Mouse (Mus musculus) brown adipose tissue, adult 24 weeks (tissue): Measurements from ENCODE around the gene Kif1c. TPM values are rescaled to one million over a fixed set of nuclear protein-coding genes. Genes with fewer than 3 reads are reported as not detected.

Experiments used
- H3K27ac ChIP-seq: fragments of 200-500 bp; replicated peaks from 2 replicates; pipeline ENCODE4 v1.5.1; 2012; ENCODE audit warnings: low read depth, mild to moderate bottlenecking, low read length
- H3K4me1 ChIP-seq: fragments of 200-500 bp; 2 replicates; pipeline ENCODE4 v1.6.1; 2012; ENCODE audit warnings: low read length, mixed read lengths; ENCODE audit not compliant: control insufficient read depth, insufficient read depth, insufficient read length
- H3K4me3 ChIP-seq: fragments of 200-500 bp; 2 replicates; pipeline ENCODE4 v1.5.1; 2012; ENCODE audit warnings: low read depth, mild to moderate bottlenecking, low read length, moderate library complexity; ENCODE audit not compliant: insufficient read depth
- polyA plus RNA-seq: library from polyadenylated mRNA; stranded (reverse); fragments of >200 nt; gene quantifications from 2 replicates; pipeline ENCODE4 v1.2.4, GENCODE M21; 2012; ENCODE audit not compliant: missing spikeins, insufficient read depth, insufficient read length

Gene Kif1c
- polyA plus RNA-seq, 1 experiment, result 93.8 TPM

- H3K27ac ChIP-seq, result no peak overlapping the region
- H3K4me3 ChIP-seq, result no peak overlapping the region
- no peaks in the 10 kb centered on the region for H3K4me1 ChIP-seq
These were observed 41.8 kb upstream of the Kif1c start for GRCm38 (mm10) chr11:70658521-70658920.

- no peaks in the 10 kb centered on the region for H3K4me1 ChIP-seq
- H3K27ac ChIP-seq, result no peak overlapping the region
- no peak overlapping the region for H3K4me3 ChIP-seq
These were observed 41.4 kb upstream of the Kif1c start for GRCm38 (mm10) chr11:70658942-70659341.

- Histone ChIP-seq H3K4me1 (no peaks in the 10 kb centered on the region), H3K4me3 (no peak overlapping the region), H3K27ac (no peak overlapping the region)
These were observed 39.8 kb upstream of the Kif1c start for GRCm38 (mm10) chr11:70660571-70660970.

- Histone ChIP-seq H3K4me1 (no peaks in the 10 kb centered on the region), H3K27ac (no peak overlapping the region), H3K4me3 (no peak overlapping the region)
These were observed 37.2 kb upstream of the Kif1c start for GRCm38 (mm10) chr11:70663101-70663500.

- no peak overlapping the region for H3K27ac ChIP-seq
- no peaks in the 10 kb centered on the region for H3K4me1 ChIP-seq
- H3K4me3 ChIP-seq, result no peak overlapping the region
These were observed 36.4 kb upstream of the Kif1c start for GRCm38 (mm10) chr11:70663957-70664356.

GRCm38 (mm10) chr11:70664741-70665140 lies 35.6 kb upstream of the Kif1c start:
- Histone ChIP-seq H3K4me1 (no peaks in the 10 kb centered on the region), H3K4me3 (no peak overlapping the region), H3K27ac (no peak overlapping the region)

- Histone ChIP-seq H3K27ac (no peak overlapping the region), H3K4me1 (no peaks in the 10 kb centered on the region), H3K4me3 (no peak overlapping the region)
These were observed 33.7 kb upstream of the Kif1c start for GRCm38 (mm10) chr11:70666687-70667086.

- no peaks in the 10 kb centered on the region for H3K4me1 ChIP-seq
- H3K27ac ChIP-seq, result peak overlapping the region; percentile 29; the same call in 1 of the 2 replicates
- H3K4me3 ChIP-seq, result 0 out of 2 replicates have a peak overlapping the region, but pooled peaks have one; percentile 5
These were observed 32.8 kb upstream of the Kif1c start for GRCm38 (mm10) chr11:70667271-70668150.

GRCm38 (mm10) chr11:70668335-70668770 lies 32.0 kb upstream of the Kif1c start:
- H3K27ac ChIP-seq, result peak overlapping the region; percentile 53
- peak overlapping the region; percentile 62 for H3K4me3 ChIP-seq
- H3K4me1 ChIP-seq, result no peaks in the 10 kb centered on the region

- Histone ChIP-seq H3K4me1 (no peaks in the 10 kb centered on the region), H3K4me3 (peak within 1 kb of the TSS; percentile 74), H3K27ac (peak within 1 kb of the TSS; percentile 88)
These were observed 31.4 kb upstream of the Kif1c start, which contains the start of gene Spag7 for GRCm38 (mm10) chr11:70668771-70669505. TSS of gene Spag7 (minus strand) at chr11:70669416.

- peak overlapping the region; percentile 74 for H3K4me3 ChIP-seq
- H3K4me1 ChIP-seq, result no peaks in the 10 kb centered on the region
These were observed 30.6 kb upstream of the Kif1c start for GRCm38 (mm10) chr11:70669582-70670345.

GRCm38 (mm10) chr11:70670483-70670882 lies 29.9 kb upstream of the Kif1c start:
- H3K4me3 ChIP-seq, result peak overlapping the region; percentile 74; the same call in 1 of the 2 replicates
- H3K4me1 ChIP-seq, result no peaks in the 10 kb centered on the region
- no peak overlapping the region for H3K27ac ChIP-seq

More at GRCm38 (mm10) chr11:70669582-70670345, 30.6 kb upstream of the Kif1c start:
- peak overlapping the region; percentile 87 for H3K27ac ChIP-seq

- H3K4me1 ChIP-seq, result no peaks in the 10 kb centered on the region
- H3K27ac ChIP-seq, result no peak overlapping the region
- H3K4me3 ChIP-seq, result no peak overlapping the region
These were observed 28.9 kb upstream of the Kif1c start for GRCm38 (mm10) chr11:70671333-70672047.

GRCm38 (mm10) chr11:70674014-70674413 lies 26.3 kb upstream of the Kif1c start:
- Histone ChIP-seq H3K27ac (no peak overlapping the region), H3K4me3 (no peak overlapping the region), H3K4me1 (no peaks in the 10 kb centered on the region)
